Mouse (Mus musculus): ENCODE data around the gene Cldn5.

DNA sequence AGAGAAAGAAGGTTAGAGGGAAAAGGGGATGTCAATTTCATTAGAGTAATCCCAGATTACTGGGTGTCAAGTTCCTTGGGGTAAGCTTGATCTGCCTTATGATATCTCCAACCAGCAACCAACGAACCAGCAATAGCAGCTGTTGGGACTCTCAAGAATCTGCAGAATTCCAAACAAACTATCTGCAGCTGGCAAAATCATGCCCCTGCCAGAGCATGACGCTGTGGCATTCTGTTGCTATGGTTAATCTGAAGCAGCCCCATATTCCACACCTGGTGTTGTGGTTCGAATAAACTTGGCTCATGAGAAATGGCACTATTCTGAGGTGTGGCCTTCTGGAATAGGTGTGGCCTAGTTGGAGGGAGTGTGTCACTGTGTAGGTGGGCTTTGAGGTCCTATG lies 13.7 kb upstream of the Cldn5 start:
- TF ChIP-seq CTCF (IDR thresholded peaks at IDR 0.05; ENCODE audit: borderline replicate concordance, control insufficient read depth, extremely low read depth, insufficient read depth, low read length, poor library complexity) = no peak
- no peak for TF ChIP-seq POLR2A (IDR thresholded peaks at IDR 0.05; ENCODE audit: control insufficient read depth, extremely low read depth, insufficient read depth, low read length, poor library complexity)
